Mouse (Mus musculus) left cerebral cortex, postnatal 10 days (tissue): ENCODE data around the gene Gm8773. TPM values are rescaled to one million over a fixed set of nuclear protein-coding genes. Genes with fewer than 3 reads are reported as not detected.

Experiments used
- DNase-seq, 2 experiments: peaks; one replicate each; pipeline ENCODE4 v3.0.0; 2021 to 2022; ENCODE audit warnings: low spot score in 2 of 2, mixed read lengths in 1 of 2; ENCODE audit errors: extremely low spot score in 1 of 2
- intact Hi-C: fragments of 180-260 bp; cut with DNase I; formaldehyde crosslinking; loops from one replicate; pipeline ENCODE4 v1.15.1; 2025
- total RNA-seq, 2 experiments: library from RNA; stranded (reverse); gene quantifications; 2 replicates each; pipeline ENCODE4 v1.2.3; 2021

Gene Gm8773
- total RNA-seq: 1 to 10 TPM; 1.4 to 2.9 TPM

DNA sequence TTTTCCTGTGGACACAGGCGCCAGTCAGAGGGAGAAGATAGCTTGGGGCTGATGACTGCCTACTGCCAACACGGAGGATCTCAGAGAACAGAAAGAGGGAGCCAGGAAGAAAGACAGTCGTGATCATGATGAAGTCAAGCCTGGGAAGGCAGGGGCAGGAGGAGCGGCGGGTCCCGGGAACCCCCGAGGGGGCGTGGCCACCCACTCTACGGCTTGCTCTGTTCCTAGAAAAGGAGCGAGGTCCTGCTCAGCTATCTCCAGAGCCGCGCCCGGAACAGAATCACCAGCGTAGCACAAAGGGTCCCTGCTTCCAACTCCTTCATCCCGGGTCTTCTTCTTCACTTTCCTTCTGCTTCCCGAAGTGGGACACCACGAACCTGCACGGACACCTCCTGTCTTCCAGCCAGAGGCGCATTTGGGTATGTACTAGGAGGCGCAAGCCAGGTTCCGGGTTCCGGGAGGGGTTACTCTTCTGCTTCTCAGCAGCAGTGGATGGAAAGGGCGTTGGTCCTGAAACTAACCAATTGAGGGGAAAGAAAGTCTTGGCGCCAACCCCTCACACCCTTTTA, at the start of gene Gm8773:
Gene Gm8773, plus strand, starts transcription at position 51 of the 569 bp plus-strand sequence.
- DNase-seq: peak in 1 of 2 experiments; percentile 40
- intact Hi-C loops: no loop called here

DNA sequence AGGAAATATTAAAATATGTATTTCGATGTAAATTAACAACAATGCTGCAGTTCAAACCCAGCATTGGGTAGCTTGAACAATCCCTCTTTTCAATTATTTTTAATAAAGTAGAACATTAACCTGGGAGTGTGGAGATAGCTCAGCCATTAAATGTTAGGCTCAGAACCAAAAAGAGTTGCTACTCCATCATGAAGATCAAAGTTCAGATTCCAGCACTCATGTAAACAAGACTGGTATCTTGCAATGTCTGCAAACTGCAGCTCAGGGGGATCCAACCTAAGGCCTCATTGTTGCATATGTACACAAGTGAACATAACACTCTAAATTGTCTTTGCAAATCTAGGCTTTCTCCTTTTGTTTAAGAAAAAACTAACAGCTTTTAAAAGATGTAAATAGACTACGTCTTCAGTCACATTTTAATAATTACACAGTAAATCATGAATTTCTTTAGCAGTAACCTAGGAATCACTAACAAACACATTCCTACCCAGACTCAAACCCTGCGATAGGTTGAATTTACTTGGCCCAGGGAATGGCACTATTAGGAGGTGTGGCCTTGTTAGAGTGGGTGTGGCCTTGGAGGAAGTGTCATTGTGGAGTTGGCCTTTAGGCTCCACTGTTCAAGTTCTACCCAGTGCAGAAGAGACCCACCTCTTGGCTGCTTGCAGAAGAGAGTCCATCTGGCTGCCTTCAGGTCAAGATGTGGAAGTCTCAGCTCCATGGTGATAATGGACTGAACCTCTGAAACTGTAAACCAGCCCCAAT, 39.8 kb upstream of the Gm8773 start:
- intact Hi-C loops: no loop called here
- no peak for DNase-seq

DNA sequence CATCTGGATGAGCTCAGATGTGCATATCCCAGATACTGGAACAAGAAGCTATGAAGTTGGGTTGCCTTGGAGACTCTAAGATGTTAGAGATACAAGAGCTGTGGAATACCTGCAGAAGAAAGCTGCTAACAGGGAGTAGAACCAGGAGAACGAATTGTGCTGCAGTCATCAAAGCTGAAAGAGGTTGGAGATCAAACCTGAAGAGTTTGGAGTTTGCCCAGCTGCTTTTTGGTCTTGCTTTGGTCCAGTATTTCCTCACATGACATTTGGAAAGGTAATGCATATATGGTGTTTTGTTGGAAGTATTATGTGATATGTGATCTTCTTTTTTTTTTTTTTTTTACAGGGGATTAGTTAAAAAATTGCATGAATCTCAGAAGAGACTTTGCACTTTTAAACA, 37.5 kb upstream of the Gm8773 start:
- no peak for DNase-seq
- intact Hi-C loops: no loop called here

DNA sequence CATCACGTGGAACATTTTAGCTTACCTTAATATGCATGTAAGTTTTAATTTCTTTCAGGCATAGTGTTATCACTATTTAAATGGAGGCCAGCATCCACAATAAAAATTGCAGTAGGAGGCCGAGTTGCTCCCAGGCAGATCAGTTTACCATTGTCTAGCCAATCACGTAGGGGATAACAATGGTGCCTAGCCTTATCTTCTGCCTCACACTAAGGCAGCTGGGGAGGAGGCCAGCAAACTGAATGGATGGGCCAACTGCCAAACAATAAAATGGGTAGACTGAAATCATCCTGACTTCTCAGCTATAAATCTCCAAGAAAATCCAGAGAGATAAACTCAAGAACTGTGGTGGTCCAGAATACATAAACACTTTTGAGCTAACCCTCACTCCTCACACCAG, 33.8 kb upstream of the Gm8773 start:
- intact Hi-C loops: no loop called here
- DNase-seq: no peak

DNA sequence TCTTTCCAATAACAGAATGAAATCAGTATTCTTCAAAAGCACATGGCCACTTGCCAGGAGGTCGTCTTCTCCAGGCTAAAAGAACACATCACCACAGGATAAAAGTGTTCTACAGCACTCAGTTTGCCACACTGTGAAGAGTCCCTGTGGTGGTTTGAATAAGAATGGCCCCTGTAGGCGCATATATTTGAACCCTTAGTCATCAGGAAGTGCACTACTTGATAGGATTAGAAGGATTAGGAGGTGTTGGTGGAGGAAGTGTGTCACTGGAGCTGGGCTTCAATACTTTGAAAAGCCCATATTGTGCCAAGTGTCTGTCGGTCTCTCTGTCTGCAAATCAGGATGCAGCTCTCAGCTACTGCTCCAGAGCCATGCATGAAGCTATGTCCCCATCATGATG, 33.2 kb upstream of the Gm8773 start:
- intact Hi-C loops: no loop called here
- no peak for DNase-seq

DNA sequence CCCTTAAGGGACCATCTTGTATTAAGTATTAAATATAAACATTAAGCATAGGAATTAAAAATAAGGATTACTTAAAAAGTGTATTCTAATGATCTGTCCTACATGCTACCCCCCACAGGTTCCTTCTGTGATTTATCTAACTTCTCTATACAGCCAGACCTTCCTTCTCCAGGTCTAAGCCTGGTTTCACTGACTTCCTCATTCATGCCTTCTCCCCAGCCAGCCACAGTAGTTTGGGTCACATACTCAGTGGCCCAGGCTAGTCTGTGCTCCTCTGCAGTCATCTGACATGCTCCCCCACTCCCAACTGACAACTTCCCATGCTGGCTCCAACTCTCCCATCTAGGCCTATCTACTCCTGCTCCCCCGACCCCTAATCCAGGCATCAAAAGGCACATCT, 22.5 kb upstream of the Gm8773 start:
- intact Hi-C loops: no loop called here
- no peak for DNase-seq

DNA sequence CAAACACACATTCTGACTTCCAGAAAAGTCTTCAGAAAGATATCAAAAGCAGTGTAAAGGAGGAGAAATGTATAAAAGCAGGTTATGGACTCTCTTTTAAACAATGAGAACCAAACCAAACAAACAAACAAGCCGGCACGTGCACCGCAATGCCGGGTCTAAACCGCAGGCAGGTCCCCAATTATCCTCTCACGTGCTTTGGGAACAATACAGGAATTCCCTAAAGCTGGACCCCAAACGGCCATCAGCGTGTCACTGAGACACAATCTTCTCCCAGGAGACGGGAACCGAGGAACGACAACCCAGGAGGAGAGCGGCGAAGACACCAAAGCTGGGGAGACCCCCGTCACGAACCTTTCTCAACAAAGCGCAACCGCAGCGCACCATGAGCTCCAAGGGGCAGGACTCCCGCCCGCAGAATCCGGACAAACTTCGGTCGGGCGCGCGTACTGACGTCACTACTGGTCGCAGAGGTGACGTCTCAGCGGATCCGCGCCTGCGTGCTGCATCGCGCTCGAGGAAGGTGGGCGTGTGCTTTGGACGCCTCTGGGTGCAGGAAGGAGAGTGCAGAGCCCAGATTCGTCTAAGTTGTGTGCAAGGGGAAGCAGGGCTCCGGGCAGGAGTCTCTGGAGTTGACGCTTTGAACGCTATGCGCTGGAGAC, 14.4 kb upstream of the Gm8773 start, which contains the start of gene Gtpbp10:
Gene Gtpbp10, minus strand, starts transcription at position 460 of the 662 bp plus-strand sequence.
- peak; percentile 89 to 96 for DNase-seq
- intact Hi-C loops: no loop called here

DNA sequence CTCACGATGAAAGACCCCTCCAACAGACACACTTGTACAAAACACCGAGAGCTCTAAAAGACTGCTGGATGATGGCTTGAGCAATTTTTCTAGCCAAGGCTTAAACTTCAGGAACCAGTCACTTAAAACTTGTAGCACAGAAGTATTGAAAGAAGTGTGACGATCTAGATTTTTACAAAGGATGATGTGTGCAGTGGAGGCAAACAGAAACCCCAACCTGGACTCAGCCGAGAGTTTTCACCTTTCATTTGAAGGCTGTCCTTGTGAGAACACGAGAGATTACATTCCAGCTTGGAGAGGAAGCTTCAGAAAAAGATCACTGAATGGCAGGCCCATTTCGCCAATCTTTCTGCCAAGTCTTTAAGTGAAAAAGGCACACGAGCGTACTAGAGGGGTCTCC, 13.8 kb upstream of the Gm8773 start:
- intact Hi-C loops: no loop called here
- DNase-seq: no peak

DNA sequence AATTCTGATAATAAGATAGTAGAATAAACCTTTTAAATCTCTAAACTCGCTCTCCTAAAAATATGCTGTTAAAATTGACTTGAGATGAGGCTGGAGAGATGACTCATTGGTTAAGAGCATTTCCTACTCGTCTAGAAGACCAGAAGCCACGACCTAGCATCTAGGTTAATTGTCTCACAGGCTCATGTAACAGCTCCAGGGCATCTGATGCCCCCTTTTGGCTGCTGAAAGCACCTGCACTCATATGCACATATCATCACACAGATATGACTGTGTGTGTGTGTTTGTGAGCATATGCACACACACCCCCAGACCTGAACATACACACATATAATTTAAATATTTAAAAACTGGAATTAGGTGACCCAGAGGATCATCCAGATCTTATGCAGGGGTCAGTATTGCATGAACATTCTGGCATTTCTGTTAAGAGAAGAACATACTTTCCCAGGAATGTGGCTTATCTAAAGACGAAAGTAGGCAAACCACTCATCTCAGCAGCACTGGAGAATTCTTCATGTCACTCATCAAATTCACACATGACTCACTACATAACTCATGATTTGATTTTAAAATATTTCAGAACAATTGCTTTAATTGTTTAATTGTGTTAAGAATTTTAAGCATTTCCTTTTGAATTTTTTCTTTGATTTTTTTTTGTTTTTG, 12.4 kb upstream of the Gm8773 start:
- DNase-seq: no peak
- intact Hi-C loops: no loop called here

DNA sequence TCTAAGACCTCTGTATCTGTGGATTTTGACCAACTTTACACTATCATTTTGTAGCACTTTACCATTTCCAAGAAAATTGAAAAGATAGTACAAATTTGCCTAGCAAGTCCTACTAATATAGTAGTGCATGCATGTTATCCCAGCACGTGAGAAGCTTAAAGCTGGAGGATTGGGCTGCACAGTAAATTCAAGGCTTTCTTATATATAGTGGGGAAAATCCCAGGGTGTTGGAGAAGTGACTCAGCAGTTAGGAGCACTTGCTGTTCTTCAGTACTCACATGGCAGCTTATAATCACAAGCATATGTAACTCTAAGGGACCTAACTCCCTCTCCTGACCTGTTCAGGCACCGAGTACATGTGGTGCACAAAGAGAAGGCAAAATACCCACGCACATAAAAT, 11.2 kb upstream of the Gm8773 start:
- intact Hi-C loops: no loop called here

DNA sequence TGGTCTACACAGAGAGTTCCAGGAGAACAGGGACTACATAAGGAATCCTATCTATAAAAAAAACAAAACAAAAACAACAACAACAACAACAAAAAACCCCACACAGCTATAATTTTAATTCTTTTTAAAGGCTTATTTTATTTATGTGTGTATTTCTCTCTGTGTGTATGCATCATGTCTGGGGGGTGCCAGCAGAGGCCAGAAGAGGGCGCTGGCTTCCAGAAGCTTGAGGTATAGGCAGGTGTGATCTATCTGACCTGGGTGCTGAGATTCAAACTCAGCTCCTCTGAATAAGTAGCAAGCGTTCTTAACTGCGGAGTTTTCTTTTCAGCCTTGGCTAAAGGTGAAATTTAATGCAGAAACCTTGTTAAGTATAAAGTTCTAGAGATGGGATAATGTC, 14.1 kb downstream of the Gm8773 start:
- intact Hi-C loops: no loop called here
- DNase-seq: no peak

More for the DNA sequence above, 11.2 kb upstream of the Gm8773 start:
- DNase-seq: no peak

DNA sequence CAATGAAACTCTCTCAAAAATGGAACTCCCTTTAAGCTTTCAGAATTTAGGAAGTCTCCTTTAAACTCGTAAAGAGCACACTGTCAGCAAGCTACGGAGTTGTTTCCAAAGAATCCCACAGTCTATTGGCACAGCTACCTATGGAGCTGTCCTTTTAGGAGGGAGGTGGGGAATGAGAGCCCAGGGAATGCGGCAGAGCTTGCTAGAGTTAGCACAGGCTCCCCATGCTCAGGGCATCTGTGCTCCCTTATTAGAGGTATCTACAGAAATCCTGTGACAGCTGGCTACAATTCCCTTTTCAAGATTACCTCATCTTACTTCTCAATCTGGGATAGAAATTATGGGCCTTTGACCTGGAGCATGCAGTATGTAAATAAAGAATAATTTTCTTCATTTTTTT, 36.9 kb downstream of the Gm8773 start:
- intact Hi-C loops: no loop called here
- DNase-seq: no peak

DNA sequence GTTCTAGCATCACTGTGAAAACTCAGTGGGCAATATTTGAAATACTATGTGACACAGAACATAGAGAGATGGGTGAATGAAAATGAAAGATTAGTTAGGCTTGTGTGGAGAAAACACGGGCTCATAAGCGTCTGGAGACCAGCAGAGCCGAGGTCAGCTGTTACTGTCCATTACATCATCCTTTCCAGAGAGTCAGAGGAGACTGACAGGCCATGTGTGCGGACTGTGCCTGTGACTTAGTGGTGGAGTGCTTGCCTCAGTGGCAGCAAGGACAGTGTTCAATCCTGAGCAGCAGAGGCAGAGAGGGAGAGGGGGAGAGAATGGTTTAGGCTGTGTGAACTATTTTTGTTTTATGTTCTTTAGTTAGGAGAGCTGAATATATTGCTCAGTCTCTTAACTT, 44.7 kb downstream of the Gm8773 start:
- DNase-seq: no peak
- intact Hi-C loops: no loop called here

DNA sequence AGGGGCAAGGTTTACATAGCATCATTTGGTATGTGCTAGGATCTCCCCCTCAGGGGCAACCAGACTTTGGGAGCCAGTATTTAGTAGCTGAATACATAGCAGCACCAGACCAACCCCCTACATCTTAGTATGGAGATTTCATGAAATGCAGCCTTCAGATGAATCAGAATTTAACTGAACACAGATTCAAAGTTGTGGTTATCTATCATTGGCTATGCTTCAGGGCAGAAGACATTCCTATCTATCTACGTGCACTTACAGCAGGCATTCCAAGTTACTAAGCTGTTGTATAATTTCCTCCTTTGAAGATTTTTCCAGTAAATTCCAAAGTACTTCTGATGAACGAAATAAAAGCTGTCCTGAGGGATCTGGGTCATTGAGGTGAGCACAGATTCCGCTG, 51.9 kb downstream of the Gm8773 start:
- intact Hi-C loops: no loop called here
- no peak for DNase-seq

Other genes with a start within 250 kb of the Gm8773 start
- 100 to 1,000 TPM; 138 TPM for gene Cdk14, start 153.5 kb upstream of the Gm8773 start, total RNA-seq
- 1 to 10 TPM in 1 of 2 experiments, not detected in 1; 1.2 TPM for gene 1700015F17Rik, start 94.7 kb upstream of the Gm8773 start, total RNA-seq
- gene Cldn12, start 58.8 kb upstream of the Gm8773 start, total RNA-seq: 10 to 100 TPM; 45.4 to 53.8 TPM
- gene Gtpbp10, start 14.3 kb upstream of the Gm8773 start, total RNA-seq: 1 to 10 TPM; 9.1 to 10.0 TPM
- gene Cfap69, start 90.4 kb downstream of the Gm8773 start, total RNA-seq: 10 to 100 TPM; 16.9 to 19.7 TPM
- gene Steap2, start 120.8 kb downstream of the Gm8773 start, total RNA-seq: 1 to 10 TPM; 7.3 to 7.5 TPM
- under 1 TPM; 0.36 to 0.51 TPM for gene Steap1, start 175.5 kb downstream of the Gm8773 start, total RNA-seq